Mouse (Mus musculus): ENCODE measurements around the gene Macf1. TPM values are rescaled to one million over a fixed set of nuclear protein-coding genes. Genes with fewer than 3 reads are reported as not detected.
"Not testable (repeated sequence)": the region's sequence is repeated elsewhere in the genome, so short reads cannot be mapped to it uniquely, and the experiment has no call there.

Gene Macf1
- total and polyA plus RNA-seq, 2 experiments from 2014 or later, result 57.3 to 243 TPM

DNA sequence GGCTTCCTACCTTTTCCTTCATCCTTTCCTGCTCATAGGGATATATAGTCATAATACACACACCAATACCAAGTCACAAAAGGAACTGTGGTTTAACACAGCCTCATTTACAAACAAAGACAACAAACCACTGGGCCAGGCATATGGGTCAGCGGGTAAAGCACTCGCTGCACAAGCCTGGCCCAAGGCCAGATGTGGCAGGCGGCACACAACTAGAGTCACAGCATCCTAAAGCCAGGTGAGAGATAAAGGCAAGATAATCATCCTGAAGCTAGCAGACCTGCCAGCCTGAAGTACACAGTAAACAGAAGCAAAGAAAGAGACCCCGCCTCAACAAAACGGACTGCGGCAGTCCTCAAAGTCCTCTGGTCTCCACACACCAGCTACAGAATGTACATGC is 40.6 kb downstream of the Macf1 start:
- WGBS, result 66% methylated on average over 6 of the region's 6 CpGs
- Histone ChIP-seq H3K4me3 (ENCODE audit: low read length) (no peak overlapping the region), H3K36me3 (ENCODE audit: insufficient read depth, low read length) (no peaks in the 10 kb centered on the region), H3K9me3 (ENCODE audit: low read length) (no peaks in the 10 kb centered on the region), H3K4me2 (ENCODE audit: low read depth, low read length) (no peak overlapping the region), H3K27me3 (ENCODE audit: insufficient read depth, low read length) (no peaks in the 10 kb centered on the region), H3K27ac (0 out of 2 replicates have a peak overlapping the region, but pooled peaks have one; percentile 22), H3K9ac (replicated peaks; ENCODE audit: low read length) (no peak overlapping the region), H3K4me1 (ENCODE audit: insufficient read depth, low read length) (no peaks in the 10 kb centered on the region)
- TF ChIP-seq CTCF (IDR thresholded peaks at IDR 0.05; ENCODE audit: low read depth), result no peak
- DNase-seq (ENCODE audit: low spot score), result no peak
- ATAC-seq, result no peak

DNA sequence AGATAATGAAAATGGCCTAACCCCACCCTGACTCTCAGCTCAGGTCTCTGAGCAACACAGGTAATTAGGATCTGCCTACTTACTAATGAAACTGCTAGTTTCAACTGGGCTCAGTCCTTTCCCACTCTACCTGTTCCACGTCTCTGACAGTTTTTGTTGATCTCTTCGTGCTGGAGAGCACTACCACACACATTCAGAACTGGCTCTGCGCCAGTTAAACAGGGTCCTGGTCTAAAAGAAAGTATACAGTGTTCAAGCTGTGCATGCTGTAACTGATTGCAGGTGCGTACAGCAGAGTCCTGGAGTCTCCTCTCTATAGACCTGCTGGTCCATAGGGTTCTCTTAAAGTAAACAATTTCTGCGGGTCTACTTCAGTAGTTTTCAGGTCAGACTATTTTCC is 41.3 kb downstream of the Macf1 start:
- Histone ChIP-seq H3K36me3 (ENCODE audit: insufficient read depth, low read length) (no peaks in the 10 kb centered on the region), H3K9me3 (ENCODE audit: low read length) (no peaks in the 10 kb centered on the region), H3K27ac (no peak overlapping the region), H3K4me1 (ENCODE audit: insufficient read depth, low read length) (no peaks in the 10 kb centered on the region), H3K27me3 (ENCODE audit: insufficient read depth, low read length) (no peaks in the 10 kb centered on the region), H3K4me2 (ENCODE audit: low read depth, low read length) (no peak overlapping the region), H3K4me3 (ENCODE audit: low read length) (no peak overlapping the region), H3K9ac (replicated peaks; ENCODE audit: low read length) (no peak overlapping the region)
- ATAC-seq, result no peak
- TF ChIP-seq CTCF (IDR thresholded peaks at IDR 0.05; ENCODE audit: low read depth), result no peak
- peak; percentile 26 for DNase-seq (ENCODE audit: low spot score)
- 64% methylated on average over 5 of the region's 5 CpGs for WGBS

DNA sequence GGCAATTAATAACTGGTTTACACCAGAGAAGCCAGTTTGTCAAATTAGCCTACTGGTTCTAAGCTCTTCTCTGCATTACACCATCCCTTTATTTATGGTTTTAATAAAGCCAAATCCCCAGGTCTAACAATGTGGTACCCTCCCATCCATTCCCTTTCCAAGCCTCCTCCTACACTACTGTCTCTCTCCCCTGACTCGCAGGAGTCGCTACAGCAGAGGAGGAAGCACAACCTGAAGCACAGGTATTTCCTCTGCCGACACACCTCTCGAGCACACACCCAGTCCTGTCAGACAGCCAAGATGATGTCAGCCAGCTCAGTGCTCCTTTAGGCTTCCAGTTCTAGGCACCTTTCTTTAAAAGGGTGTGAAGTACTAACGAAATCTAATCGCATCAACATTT is 47.0 kb downstream of the Macf1 start:
- 92% methylated on average over 6 of the region's 6 CpGs for WGBS
- H3K9ac ChIP-seq (replicated peaks; ENCODE audit: low read length), result no peak overlapping the region
- no peaks in the 10 kb centered on the region for H3K36me3 ChIP-seq (ENCODE audit: insufficient read depth, low read length)
- no peak overlapping the region for H3K27ac ChIP-seq
- DNase-seq (ENCODE audit: low spot score), result no peak
- no peaks in the 10 kb centered on the region for H3K27me3 ChIP-seq (ENCODE audit: insufficient read depth, low read length)
- H3K4me3 ChIP-seq (ENCODE audit: low read length), result no peak overlapping the region
- peaks cover 3% of the 10 kb centered on the region; the same call in 1 of the 2 replicates for H3K4me1 ChIP-seq (ENCODE audit: insufficient read depth, low read length)
- no peak overlapping the region for H3K4me2 ChIP-seq (ENCODE audit: low read depth, low read length)
- no peaks in the 10 kb centered on the region for H3K9me3 ChIP-seq (ENCODE audit: low read length)
- no peak for ATAC-seq
- no peak for TF ChIP-seq CTCF (IDR thresholded peaks at IDR 0.05; ENCODE audit: low read depth)

DNA sequence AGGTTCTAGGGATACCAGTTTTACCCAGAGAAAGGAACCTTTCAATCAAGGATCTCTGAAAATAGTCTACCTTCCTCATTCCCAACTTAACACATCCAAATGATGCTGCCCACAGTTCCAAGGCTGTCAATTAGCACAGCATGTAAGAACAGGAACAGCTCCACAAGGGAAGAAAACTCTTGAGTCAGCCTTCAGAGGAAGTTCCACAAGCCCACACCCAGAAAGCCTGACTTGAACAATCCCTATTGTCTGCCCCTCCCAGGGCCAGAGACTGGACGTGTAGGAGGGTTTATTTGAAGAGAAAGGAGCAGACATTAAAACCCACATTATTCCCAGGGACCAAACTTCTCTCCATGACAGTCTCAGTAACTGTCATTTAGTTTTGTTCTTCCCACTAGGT is 48.7 kb downstream of the Macf1 start:
- WGBS, result 3% methylated on average over 1 of the region's 1 CpGs
- ATAC-seq, result no peak

GRCm38 (mm10) chr4:123634436-123634835 is 49.7 kb downstream of the Macf1 start:
- no peak for DNase-seq (ENCODE audit: low spot score)
- Histone ChIP-seq H3K27me3 (ENCODE audit: insufficient read depth, low read length) (no peaks in the 10 kb centered on the region), H3K9me3 (ENCODE audit: low read length) (no peaks in the 10 kb centered on the region), H3K4me2 (ENCODE audit: low read depth, low read length) (no peak overlapping the region), H3K4me3 (ENCODE audit: low read length) (no peak overlapping the region), H3K4me1 (ENCODE audit: insufficient read depth, low read length) (peaks cover 3% of the 10 kb centered on the region; the same call in 1 of the 2 replicates), H3K27ac (no peak overlapping the region), H3K36me3 (ENCODE audit: insufficient read depth, low read length) (no peaks in the 10 kb centered on the region), H3K9ac (replicated peaks; ENCODE audit: low read length) (no peak overlapping the region)
- WGBS, result 57% methylated on average over 3 of the region's 3 CpGs
- ATAC-seq, result no peak
- no peak for TF ChIP-seq CTCF (IDR thresholded peaks at IDR 0.05; ENCODE audit: low read depth)

More for the DNA sequence above, 48.7 kb downstream of the Macf1 start:
- no peaks in the 10 kb centered on the region for H3K27me3 ChIP-seq (ENCODE audit: insufficient read depth, low read length)
- H3K9ac ChIP-seq (replicated peaks; ENCODE audit: low read length), result no peak overlapping the region
- TF ChIP-seq CTCF (IDR thresholded peaks at IDR 0.05; ENCODE audit: low read depth), result no peak
- peaks cover 3% of the 10 kb centered on the region; the same call in 1 of the 2 replicates for H3K4me1 ChIP-seq (ENCODE audit: insufficient read depth, low read length)
- no peak overlapping the region for H3K27ac ChIP-seq
- no peak for DNase-seq (ENCODE audit: low spot score)
- H3K9me3 ChIP-seq (ENCODE audit: low read length), result no peaks in the 10 kb centered on the region
- H3K4me2 ChIP-seq (ENCODE audit: low read depth, low read length), result no peak overlapping the region
- H3K36me3 ChIP-seq (ENCODE audit: insufficient read depth, low read length), result no peaks in the 10 kb centered on the region
- no peak overlapping the region for H3K4me3 ChIP-seq (ENCODE audit: low read length)

- Histone ChIP-seq H3K36me3 (ENCODE audit: insufficient read depth, low read length) (no peaks in the 10 kb centered on the region), H3K27me3 (ENCODE audit: insufficient read depth, low read length) (no peaks in the 10 kb centered on the region), H3K27ac (peak overlapping the region; percentile 45), H3K4me1 (ENCODE audit: insufficient read depth, low read length) (peaks cover 3% of the 10 kb centered on the region; the same call in 1 of the 2 replicates), H3K9me3 (ENCODE audit: low read length) (no peaks in the 10 kb centered on the region), H3K4me3 (ENCODE audit: low read length) (no peak overlapping the region), H3K4me2 (ENCODE audit: low read depth, low read length) (no peak overlapping the region), H3K9ac (replicated peaks; ENCODE audit: low read length) (no peak overlapping the region)
- 79% methylated on average over 4 of the region's 4 CpGs for WGBS
- no peak for DNase-seq (ENCODE audit: low spot score)
- TF ChIP-seq CTCF (IDR thresholded peaks at IDR 0.05; ENCODE audit: low read depth), result no peak
- ATAC-seq, result no peak
These were observed 50.3 kb downstream of the Macf1 start for GRCm38 (mm10) chr4:123633874-123634273.

GRCm38 (mm10) chr4:123633370-123633769 is 50.8 kb downstream of the Macf1 start:
- no peaks in the 10 kb centered on the region for H3K36me3 ChIP-seq (ENCODE audit: insufficient read depth, low read length)
- no peaks in the 10 kb centered on the region for H3K27me3 ChIP-seq (ENCODE audit: insufficient read depth, low read length)
- 37% methylated on average over 3 of the region's 3 CpGs for WGBS
- H3K27ac ChIP-seq, result peak overlapping the region; percentile 45
- DNase-seq (ENCODE audit: low spot score), result peak; percentile 55
- peak; percentile 63 for TF ChIP-seq CTCF (IDR thresholded peaks at IDR 0.05; ENCODE audit: low read depth)
- no peak overlapping the region for H3K4me3 ChIP-seq (ENCODE audit: low read length)
- no peak overlapping the region for H3K9ac ChIP-seq (replicated peaks; ENCODE audit: low read length)
- H3K4me1 ChIP-seq (ENCODE audit: insufficient read depth, low read length), result peaks cover 3% of the 10 kb centered on the region; the same call in 1 of the 2 replicates
- ATAC-seq, result 0 out of 2 replicates have a peak, but pooled peaks have one; percentile 45
- H3K9me3 ChIP-seq (ENCODE audit: low read length), result no peaks in the 10 kb centered on the region
- no peak overlapping the region for H3K4me2 ChIP-seq (ENCODE audit: low read depth, low read length)

DNA sequence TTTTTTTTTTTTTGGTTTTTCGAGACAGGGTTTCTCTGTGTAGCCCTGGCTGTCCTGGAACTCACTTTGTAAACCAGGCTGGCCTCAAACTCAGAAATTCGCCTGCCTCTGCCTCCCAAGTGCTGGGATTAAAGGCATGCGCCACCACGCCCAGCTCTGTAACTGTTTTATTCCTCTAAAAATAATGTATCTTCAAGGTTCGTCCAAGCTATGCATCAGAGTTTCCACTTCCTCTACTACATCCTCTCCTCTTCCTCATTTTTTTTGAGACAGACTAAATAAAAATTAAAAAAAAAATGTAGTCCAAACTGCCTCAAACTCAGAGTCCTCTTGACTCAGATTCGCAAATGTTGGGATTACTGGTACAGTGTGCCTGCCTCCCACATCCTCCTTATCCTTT is 52.0 kb downstream of the Macf1 start:
- not testable (repeated sequence) for H3K4me3 ChIP-seq (ENCODE audit: low read length); H3K4me2 ChIP-seq (ENCODE audit: low read depth, low read length); H3K9me3 ChIP-seq (ENCODE audit: low read length); H3K4me1 ChIP-seq (ENCODE audit: insufficient read depth, low read length); H3K36me3 ChIP-seq (ENCODE audit: insufficient read depth, low read length); ATAC-seq; H3K9ac ChIP-seq (replicated peaks; ENCODE audit: low read length); H3K27me3 ChIP-seq (ENCODE audit: insufficient read depth, low read length); H3K27ac ChIP-seq; DNase-seq (ENCODE audit: low spot score)
- 94% methylated on average over 5 of the region's 6 CpGs for WGBS
